Mouse (Mus musculus) G1E (cell line): ENCODE data around the gene Dlx5.

Source experiments
- CTCF ChIP-seq: IDR thresholded peaks from 2 replicates; pipeline ENCODE4 v1.5.1; 2012; ENCODE audit warnings: low read depth, low read length, inconsistent platforms, mixed read lengths
- GATA1 ChIP-seq: IDR thresholded peaks from 2 replicates; pipeline ENCODE4 v1.6.1; 2012; ENCODE audit warnings: borderline replicate concordance, low read length, inconsistent platforms, mixed read lengths
- GATA2 ChIP-seq: IDR thresholded peaks from 2 replicates; pipeline ENCODE4 v1.6.1; 2012; ENCODE audit warnings: low read depth, low read length, inconsistent platforms, borderline replicate concordance
- POLR2AphosphoS5 ChIP-seq: IDR thresholded peaks from 2 replicates; pipeline ENCODE4 v1.6.1; 2012; ENCODE audit warnings: low read depth, low read length, inconsistent platforms; ENCODE audit not compliant: insufficient replicate concordance

- TF ChIP-seq CTCF (no peak), POLR2AphosphoS5 (no peak), GATA1 (no peak), GATA2 (no peak)
Observed at GRCm38 (mm10) chr6:6874073-6874771, 7.7 kb downstream of the Dlx5 start.
